Mouse (Mus musculus): ENCODE measurements around the gene Calr.
A peak's percentile ranks its signal among the peaks of the same experiment; 100 is the strongest.

Calr gene

DNA sequence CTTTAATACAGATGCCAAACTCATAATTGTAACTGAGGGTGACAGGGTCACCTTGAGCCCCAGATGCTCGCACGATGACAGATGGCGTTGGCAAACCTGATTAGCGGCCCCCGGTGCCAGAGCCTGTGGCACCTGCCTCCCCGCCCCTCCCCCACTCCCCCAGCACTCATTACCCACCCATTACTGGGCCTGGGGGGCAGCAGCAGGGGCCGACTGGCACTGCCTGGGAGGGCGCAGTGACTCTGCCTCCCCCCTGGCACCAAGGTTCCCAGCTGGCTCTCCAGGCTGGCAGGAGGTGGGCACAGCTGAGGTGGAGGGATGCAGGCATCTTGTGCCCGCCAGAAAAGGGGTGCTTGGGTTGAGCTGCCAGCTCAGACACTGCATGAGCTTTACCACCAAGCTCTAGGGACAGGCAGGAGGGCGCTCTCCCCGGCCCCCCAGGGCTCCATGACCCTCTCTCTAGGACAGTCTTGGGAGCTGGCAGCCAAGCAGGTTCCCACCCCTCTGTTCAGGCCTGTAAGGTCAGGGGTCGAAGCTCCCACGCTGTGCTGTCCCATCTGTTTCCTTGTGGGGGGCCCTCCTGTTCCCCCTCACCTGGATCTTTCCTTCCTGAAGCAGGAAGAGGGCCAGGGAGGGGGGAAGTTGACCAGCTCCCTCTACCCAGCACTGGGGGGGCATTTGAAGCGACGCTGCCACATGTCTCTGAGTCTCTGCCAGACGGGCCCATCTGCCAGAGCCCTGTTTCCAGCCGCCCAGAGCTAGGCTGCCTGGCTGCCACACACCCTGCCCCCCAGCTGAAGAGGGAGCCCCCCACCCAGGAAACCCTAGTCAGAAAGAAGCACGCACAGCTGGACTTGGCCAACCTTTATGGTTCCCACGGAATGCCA, 31.9 kb downstream of the Calr start:
- DNase-seq = peak; percentile 36

DNA sequence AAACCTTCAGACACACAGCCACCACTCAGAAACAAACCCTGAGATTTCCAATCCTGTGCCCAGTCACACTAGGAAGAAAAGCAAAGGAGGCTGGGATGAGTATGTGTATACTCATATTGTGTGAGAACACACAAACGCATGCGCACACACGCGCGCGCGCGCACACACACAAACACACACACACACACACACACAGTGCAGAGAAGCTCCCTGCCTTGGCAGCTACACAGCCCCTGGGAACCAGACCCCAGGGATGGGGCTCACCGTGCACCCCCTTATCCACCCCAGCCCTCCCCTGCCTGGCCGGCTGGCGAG, 32.5 kb downstream of the Calr start:
- DNase-seq = no peak

DNA sequence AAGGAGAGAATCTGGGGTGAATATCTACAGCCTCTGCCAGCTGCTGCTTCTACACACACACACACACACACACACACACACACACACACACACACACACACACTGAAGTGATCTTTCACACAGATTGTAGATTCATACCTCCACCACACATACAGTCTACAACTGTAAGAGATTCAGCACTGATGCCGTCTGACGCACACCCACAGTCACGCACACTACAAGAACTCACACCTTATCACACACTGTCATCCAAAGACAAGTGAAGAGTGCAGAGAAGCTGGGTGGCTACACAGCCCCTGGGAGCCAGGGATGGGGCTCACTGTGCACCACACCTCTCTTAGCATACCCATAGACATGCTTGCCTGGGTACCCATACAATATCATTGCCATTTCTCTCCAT, 32.9 kb downstream of the Calr start:
- DNase-seq = no peak

DNA sequence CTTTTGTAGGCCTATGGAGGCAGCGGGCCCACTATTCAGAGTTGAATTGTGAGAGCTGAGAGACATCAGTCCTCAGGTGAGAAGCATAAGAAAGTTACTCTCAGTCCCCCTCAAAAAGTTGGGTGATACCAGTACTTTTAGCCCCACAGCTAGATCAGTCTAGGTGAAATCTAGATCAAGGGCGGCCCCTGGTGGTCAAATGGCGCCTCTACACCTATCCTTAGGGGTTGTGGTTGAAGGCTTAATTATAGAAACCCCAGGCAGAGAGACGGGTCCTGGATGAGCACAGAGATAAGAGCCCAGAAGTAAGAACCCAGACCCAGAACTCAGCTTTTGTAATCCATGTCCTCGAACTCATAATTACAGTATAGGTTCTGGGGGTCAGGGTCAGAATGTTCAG, 33.7 kb downstream of the Calr start:
- peak; percentile 91 for DNase-seq

DNA sequence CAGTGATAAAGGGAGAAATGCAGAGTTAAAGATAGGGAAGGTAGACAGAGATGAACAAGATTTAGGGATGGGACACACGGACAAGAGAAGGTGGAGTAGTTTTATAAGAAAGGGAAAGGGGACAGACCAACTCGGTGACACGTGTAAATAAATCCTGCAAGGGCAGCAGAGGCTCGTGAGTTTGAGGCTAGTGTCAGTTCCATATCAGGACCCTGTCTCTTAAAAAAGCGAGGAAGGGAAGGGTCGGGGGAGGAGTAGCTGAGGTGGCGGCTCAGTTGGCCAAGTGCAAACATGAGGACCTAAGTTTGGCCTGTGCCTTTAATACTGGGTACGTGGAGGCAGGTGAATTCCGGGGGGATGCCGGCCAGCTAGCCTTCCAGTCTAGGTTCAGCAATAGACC, 35.4 kb downstream of the Calr start:
- DNase-seq = no peak

DNA sequence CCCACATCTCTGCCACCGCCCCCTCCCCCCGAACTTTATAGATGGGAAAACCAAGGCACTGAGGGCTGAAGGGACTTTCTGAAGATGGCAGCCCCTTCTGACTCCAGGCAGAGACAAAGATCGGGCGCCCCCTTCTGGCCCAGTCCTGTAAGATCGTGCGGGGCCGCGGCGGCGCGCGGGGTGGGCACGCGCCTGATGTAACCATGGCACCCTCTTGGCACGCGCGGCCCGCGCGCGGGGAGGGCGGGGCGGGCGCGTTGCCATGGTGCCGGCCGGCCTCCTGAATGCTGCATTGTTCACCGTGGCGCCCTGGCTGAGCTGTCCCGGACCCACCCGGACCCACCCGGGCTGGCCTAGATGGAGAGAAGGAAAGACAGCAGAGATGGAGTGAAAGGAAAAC, 35.8 kb downstream of the Calr start:
- DNase-seq = peak; percentile 96

DNA sequence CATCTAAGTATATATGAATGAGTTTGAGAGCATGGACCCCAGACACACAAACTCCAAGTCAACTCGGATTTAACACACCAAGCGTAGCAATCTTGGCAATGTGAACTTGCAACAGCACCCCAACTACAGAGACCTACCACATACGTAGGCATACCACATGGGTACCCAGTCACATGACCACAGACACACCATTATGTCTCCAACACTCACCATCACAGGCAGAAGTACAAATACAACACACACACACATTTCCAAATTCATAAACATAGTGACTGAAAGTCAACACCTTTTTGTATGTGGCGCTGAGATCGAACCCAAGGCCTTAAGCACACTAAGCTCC, 36.8 kb downstream of the Calr start:
- DNase-seq = no peak

DNA sequence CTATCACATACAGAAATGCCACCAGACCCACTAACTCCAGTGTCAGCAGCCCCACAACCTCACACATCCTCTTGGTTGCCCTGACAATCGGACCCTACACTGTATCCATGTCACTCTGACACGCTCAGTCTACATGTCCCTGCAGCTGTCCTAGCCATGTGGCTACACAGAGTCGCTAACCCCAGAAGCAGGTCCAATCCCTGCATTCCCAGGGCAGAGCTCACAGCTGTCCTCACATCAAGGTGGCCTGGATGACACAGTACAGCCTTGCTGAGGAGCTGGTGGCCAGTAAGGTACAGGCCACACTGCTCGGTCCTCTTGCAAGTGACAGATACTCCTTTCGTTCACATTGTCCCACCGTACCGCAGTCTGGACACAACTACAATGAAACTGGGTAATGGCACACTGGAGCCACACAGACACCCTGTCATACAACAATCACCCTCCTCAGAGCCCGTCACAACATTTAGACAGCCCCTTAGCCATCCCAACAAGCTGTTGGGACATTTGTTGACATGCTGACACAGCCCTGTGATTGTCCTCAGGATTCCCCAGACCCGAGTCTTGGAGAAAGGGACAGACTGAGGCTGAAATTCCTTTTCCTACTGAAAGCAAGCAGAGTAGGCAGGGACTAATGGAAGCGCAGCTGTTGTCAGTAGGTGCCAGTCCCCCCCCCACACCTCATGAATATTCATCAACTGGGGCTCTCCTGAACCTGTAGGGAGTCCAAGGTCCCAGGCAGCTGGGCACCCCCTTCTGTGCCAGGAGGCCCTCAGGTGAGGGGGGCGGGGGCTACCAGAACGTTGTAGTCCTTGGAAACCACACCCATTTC, 37.4 kb downstream of the Calr start:
- no peak for DNase-seq

DNA sequence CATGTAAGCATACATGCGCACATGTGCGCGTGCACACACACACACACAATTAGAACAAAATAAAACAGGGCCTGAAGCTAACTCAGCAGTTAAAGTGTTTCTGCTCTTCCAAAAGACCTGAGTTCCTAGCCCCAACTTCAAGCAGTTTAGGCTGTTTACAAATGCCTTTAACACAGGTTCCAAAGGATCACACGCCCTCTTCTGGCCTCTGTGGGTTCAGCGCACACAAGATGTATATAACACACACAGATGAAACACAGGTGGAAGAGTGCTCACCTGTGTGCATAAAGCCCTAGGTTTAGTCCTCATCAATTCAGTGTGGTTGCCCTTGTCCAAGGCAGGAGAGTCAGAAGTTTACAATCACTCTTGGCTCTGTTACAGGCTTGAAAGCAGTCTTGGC, 40.7 kb downstream of the Calr start:
- DNase-seq = no peak

DNA sequence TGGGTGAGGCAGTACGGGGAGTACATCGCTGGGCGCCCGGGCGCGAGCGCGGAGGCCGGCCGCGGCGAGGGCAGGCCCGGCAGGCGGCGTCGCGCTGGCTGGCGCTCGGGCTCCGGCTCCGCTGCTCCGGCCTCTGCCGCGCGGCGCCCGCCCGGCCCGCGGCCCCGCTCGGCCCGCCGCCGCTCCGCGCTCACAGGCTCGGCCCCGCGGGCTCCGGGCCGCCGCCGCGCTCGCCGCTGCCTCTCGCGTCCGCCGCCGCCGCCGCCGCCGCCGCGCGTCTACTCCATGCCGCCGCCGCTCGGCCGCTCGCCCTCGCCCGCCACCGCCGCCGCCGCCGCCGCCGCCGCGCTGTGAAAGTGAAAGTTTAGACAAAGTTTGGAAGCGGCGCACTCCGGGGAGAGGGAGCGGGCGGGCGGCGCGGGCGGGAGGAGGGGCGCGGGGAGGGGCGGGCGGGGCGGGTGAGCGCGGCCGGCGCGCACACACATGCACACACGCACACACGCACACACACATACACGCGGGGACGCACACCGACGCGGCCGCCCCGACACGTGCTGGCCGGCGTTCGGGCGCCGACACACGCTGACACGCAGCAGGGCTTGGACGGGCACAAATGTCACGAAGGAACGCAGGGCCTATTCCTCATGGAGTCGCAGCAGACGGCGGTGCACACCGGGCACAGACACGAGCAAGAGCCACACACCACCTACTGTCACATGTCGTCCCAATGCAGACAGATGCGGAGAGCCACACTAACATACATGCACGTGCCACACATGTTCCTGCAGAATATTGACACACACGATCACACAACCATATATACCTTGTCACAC, 46.5 kb downstream of the Calr start, which contains the start of gene Nfix:
Gene Nfix, minus strand, starts transcription at position 346 of the 833 bp plus-strand sequence.
- DNase-seq = peak; percentile 82

DNA sequence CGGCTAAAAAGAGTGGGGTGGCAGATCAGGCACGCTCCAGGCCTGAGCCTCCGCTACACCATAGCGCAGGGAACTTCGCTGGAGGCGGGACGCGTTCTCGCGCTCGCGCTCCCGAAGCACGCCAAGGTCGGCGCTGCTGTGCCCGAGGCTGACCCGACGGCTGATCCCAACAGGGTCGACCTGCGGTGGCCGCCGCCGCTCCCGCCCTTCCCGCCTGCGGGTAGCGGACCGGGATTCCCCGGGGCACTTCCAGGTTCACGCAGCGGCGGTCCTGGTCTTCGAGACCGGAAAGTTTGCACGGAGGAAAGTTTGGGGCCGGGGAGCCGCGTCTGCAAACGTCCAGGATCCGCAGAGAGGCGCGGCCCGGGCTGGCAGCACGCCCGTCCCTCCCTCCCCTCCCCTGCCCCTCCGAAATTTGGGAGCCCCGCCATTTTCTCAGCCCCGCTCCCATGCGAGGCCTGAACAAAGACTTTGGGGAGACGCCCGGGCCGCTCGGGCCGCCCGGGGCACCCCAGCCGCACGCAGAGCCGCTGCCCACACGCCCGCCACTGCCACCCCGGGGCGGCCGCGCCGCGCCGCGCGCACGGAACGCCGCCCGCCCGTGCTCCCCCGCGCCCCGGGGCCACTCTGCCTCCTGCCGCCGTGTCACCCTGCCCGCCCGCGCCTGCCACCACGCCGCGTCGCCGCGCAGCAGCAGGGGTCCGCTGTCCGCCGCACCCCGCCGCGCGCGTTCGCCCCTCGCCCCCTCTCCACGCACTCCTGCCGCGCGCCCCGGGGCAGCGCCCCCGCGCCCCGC, 47.4 kb downstream of the Calr start:
- peak; percentile 74 for DNase-seq

DNA sequence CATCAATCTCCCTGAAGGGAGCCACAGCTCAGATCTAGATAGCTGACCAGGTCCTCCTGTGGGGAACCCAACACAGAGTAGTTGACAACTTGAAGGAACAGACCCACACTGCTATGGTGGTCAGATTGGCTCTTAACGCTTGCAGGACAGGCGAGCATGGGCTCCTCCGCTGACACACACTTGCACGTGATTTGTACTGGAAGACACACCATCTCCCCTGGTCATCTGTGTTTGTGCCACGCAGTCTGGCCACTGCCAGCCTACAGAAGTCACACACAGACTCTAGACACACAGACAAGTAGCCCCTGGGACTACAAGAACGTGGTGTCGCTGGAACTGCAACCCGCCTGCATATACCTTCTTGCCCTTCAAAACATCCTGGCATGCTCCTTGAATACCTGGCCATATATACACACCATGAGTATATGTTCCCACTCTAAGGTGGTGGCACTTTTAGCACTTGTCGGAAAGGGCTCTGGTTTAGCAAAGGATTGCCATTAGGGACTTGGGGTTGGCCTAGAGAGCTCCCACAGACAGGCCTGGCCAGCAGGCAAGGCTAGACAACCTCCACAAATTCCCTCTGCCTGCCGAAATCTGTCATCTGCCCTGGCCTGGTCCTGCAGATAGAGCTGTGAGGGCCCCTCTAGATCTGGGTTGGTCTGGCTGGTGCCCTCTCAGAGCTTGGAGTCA, 48.1 kb downstream of the Calr start:
- no peak for DNase-seq

DNA sequence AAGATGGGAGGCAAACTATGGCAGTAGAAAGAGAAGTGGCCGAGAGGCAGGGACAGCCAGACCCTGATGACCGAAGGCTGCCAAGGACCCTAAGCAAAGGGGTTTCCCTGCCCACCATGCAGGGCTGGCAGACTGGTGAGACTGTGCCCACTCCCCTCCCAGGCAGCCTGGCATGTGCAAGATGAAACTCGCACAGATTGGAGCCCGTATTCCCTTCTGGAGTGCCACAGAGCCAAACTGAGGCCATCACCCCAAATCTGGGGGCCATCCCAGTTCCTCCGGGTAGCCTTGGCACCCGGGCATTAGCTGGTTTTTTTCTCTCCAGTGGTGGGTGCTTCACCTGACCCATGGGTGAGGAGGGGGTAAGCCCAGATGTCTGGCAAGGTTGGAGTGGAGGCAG, 48.8 kb downstream of the Calr start:
- no peak for DNase-seq

DNA sequence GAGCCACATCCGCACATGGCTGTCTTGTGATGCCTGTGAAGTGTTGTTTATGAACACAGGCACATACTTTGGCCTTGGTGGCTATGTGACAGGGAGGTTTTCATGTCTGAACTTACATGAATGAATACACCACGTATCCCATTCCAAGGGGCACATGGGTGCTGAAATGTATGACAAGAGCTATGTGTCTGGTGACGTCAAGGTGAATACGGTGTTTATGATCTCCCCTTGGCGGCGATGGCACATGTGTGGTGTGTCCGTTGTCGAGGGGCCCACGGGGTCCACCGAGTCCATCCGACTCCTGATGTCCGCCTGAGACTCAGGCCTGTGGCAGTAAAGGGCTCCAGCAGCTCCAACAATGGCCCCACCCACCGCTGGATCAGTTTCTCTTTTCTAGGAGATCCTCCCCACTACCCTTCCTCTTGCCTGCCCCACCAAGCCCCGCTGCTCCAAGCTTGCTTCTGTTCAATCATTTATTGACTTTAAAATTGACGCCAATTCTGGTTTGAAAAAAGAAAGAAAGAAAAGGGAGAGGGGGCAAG, 49.4 kb downstream of the Calr start:
- no peak for DNase-seq

DNA sequence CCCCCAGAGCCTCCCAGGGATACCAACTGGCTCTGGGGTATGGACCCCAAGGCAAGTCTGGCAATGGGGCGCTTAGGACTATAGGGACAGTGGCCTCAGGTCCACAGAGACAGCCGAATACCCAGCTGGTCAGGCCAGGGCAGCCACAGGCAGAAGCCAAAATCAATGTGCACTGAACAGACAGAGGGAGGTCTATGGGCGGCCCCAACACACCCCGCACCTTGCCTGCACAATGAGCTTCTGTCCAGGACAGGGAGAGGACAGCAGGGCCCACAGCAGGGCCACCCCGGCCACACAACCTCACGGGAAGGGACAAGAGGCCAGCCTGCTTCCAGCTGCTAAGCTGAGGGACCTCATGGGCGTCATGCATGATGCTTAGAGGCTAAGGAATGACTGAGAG, 52.2 kb downstream of the Calr start:
- DNase-seq = peak; percentile 43

DNA sequence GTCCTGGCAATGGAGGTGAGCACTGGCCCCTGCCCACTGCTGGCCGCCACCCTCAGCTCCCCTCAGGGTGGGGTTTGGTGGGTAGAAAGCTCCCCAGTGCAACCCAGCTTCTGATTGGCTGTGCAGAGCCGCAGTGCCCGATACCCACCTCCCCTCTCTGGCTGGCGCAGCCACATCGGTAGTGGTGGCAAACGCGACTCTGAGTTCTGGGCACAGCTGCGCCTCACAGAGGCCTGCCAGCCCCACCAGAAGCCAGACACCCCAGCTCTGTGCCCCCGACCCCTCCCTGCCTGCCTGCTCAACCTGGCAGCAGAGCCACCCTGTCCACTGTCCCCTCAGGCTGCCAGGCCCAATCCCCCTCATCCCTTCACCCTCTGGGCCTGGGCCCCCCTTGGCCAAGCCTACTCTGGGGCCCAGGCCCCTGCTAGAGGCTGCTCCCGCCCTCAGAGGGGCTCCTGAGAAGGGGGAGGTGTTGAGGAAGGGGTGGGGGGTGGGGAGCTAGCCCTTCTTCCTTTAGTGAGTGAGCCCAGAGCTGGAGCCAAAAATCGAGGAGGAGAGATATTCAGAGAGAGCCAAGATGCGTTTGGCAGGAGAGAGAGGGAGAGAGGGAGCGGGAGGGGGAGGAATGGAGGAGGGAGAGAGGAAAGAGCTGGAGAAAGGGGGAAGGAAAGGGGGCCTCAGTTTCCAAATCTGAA, 52.8 kb downstream of the Calr start:
- peak; percentile 87 for DNase-seq

DNA sequence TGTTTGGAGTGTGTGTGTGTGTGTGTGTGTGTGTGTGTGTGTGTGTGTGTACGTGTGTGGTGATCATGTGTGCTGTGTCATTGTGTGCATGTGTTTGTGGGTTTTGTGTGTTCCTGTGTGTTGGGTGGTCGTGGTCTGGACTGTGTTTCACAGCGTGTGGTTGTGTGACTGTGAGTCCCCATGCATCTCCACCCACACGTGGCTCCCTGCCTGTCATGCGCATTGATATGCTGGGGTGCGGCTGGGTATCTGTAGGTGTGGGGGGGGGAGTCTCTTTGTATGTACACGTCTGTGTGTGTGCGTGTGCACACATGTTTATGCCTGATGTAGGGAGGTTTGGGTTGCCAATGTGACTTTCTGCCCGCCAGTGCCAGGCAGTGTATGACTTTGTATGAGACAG, 53.6 kb downstream of the Calr start:
- DNase-seq = no peak

DNA sequence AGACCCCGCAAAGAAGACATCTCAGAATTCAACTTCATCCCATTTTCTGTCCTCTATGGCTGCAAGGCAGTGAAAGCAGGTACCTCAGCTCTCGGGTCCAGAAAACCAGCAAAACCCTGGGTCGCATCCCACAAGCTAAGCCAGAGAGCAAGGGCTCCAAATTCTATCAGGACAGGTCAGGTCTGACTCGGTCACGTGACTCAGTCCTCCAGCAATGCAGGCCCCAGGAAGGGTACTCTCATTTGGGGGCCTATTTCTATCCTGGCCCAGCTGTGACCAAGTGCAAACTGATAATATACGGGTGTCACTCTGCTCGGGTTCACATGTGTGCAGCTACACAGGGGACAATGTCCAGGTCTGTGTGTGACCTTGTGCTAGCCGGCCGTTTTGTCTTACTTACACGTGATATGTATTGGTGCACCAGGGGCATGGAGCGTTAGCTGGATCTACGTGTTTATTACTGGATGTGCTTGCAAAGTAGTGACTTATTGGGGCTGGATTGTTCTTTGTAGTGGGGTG, 54.2 kb downstream of the Calr start:
- DNase-seq = no peak
